Mouse (Mus musculus): ENCODE data around the gene Tmcc3.

Tmcc3 gene

GRCm38 (mm10) chr10:94549511-94550232 lies 237.9 kb downstream of the Tmcc3 start:
- CTCF ChIA-PET = no interaction called here

- CTCF ChIA-PET = no interaction called here
These were observed 238.9 kb downstream of the Tmcc3 start for GRCm38 (mm10) chr10:94550649-94551048.

- CTCF ChIA-PET = no interaction called here
These were observed 239.3 kb downstream of the Tmcc3 start for GRCm38 (mm10) chr10:94551065-94551464.

- CTCF ChIA-PET = no interaction called here
These were observed 239.8 kb downstream of the Tmcc3 start for GRCm38 (mm10) chr10:94551511-94551910.

GRCm38 (mm10) chr10:94551924-94552523 lies 240.3 kb downstream of the Tmcc3 start:
- CTCF ChIA-PET = interaction anchor here (0.6 kb wide), 1 partner anchor 29 kb away, joined by 20 read pairs; no protein-coding TSS in a partner anchor

- CTCF ChIA-PET = no interaction called here
These were observed 243.6 kb downstream of the Tmcc3 start for GRCm38 (mm10) chr10:94555394-94555793.

GRCm38 (mm10) chr10:94557428-94558149 lies 245.8 kb downstream of the Tmcc3 start:
- CTCF ChIA-PET = no interaction called here

GRCm38 (mm10) chr10:94558826-94559225 lies 247.1 kb downstream of the Tmcc3 start:
- CTCF ChIA-PET = interaction anchor here (0.5 to 0.7 kb wide), 2 partner anchors 38 to 622 kb away, joined by 3 to 5 read pairs; no protein-coding TSS in a partner anchor

GRCm38 (mm10) chr10:94561351-94561750 lies 249.6 kb downstream of the Tmcc3 start:
- CTCF ChIA-PET = interaction anchor here (0.6 kb wide), 1 partner anchor 332 kb away, joined by 4 read pairs; no protein-coding TSS in a partner anchor

- CTCF ChIA-PET = interaction anchor here (0.7 kb wide), 1 partner anchor 47 kb away, joined by 3 read pairs; no protein-coding TSS in a partner anchor
These were observed 250.4 kb downstream of the Tmcc3 start for GRCm38 (mm10) chr10:94562188-94562587.

- CTCF ChIA-PET = no interaction called here
These were observed 251.2 kb downstream of the Tmcc3 start for GRCm38 (mm10) chr10:94562991-94563390.

GRCm38 (mm10) chr10:94565410-94566221 lies 253.9 kb downstream of the Tmcc3 start:
- CTCF ChIA-PET = interaction anchor here (0.6 kb wide), 1 partner anchor 59 kb away, joined by 3 read pairs; no protein-coding TSS in a partner anchor

GRCm38 (mm10) chr10:94566222-94566868 lies 254.6 kb downstream of the Tmcc3 start:
- CTCF ChIA-PET = no interaction called here

- CTCF ChIA-PET = no interaction called here
These were observed 255.5 kb downstream of the Tmcc3 start for GRCm38 (mm10) chr10:94567251-94567650.

GRCm38 (mm10) chr10:94567915-94568314 lies 256.2 kb downstream of the Tmcc3 start:
- CTCF ChIA-PET = no interaction called here

GRCm38 (mm10) chr10:94568867-94569266 lies 257.1 kb downstream of the Tmcc3 start:
- CTCF ChIA-PET = no interaction called here

GRCm38 (mm10) chr10:94569731-94570130 lies 258.0 kb downstream of the Tmcc3 start:
- CTCF ChIA-PET = no interaction called here

- CTCF ChIA-PET = no interaction called here
These were observed 260.3 kb downstream of the Tmcc3 start for GRCm38 (mm10) chr10:94571927-94572620.

- CTCF ChIA-PET = no interaction called here
These were observed 261.0 kb downstream of the Tmcc3 start for GRCm38 (mm10) chr10:94572772-94573171.
